Comparison of ENCODE assay signal across 28 mouse cellular contexts in genomic region chr3:109311875-109312274, GRCm38 (mm10). TPM values are rescaled to one million over a fixed set of nuclear protein-coding genes. Genes with fewer than 3 reads are reported as not detected.
DNase-seq lines count a peak whose midpoint lies in the region; ATAC-seq lines count a peak whose summit lies in the region.
"Had no signal": no experiment of that assay in that cellular context is flagged by ENCODE, and none has a peak within 500 bp of the region (broad histone marks: within the 10 kb centered on the region; RNA-seq: fewer than 3 reads in every experiment).

No protein-coding gene starts in this region.

- no peaks in the 10 kb centered on the region for H3K9me3 ChIP-seq in megakaryocyte, embryonic 14.5 days
- no peaks in the 10 kb centered on the region for H3K9me3 ChIP-seq in forebrain, embryonic 15.5 days
- H3K9me3 ChIP-seq: embryonic facial prominence, embryonic 10.5 days; embryonic facial prominence, embryonic 13.5 days; forebrain, embryonic 12.5 days; heart, embryonic 12.5 days; heart, embryonic 15.5 days had no signal

- no peaks in the 10 kb centered on the region for H3K27me3 ChIP-seq in megakaryocyte, embryonic 14.5 days (replicated peaks)
- H3K27me3 ChIP-seq in forebrain, embryonic 15.5 days = no peaks in the 10 kb centered on the region
- H3K27me3 ChIP-seq: embryonic facial prominence, embryonic 13.5 days; forebrain, embryonic 12.5 days; heart, embryonic 12.5 days; heart, embryonic 15.5 days had no signal

- no peak for DNase-seq in adrenal gland, adult 2 months
- DNase-seq: adrenal gland, postnatal 14 days; cerebellum, adult 11 months; cerebellum, adult 2 months; cerebellum, adult 9-11 months; cerebellum, postnatal 25 days; embryo, embryonic 11 days; gastrocnemius, postnatal 10 days; gastrocnemius, postnatal 36 days; heart, postnatal 10 days; heart, postnatal 36 days had no signal

- no peak overlapping the region for H3K27ac ChIP-seq in forebrain, embryonic 15.5 days (replicated peaks)
- H3K27ac ChIP-seq: embryonic facial prominence, embryonic 10.5 days; embryonic facial prominence, embryonic 13.5 days; forebrain, embryonic 12.5 days; heart, embryonic 15.5 days; hindbrain, embryonic 14.5 days; hindbrain, postnatal 0 days had no signal

- H3K4me1 ChIP-seq in megakaryocyte, embryonic 14.5 days = peaks cover 71% of the 10 kb centered on the region
- no peaks in the 10 kb centered on the region for H3K4me1 ChIP-seq in forebrain, embryonic 15.5 days
- H3K4me1 ChIP-seq: forebrain, embryonic 12.5 days had no signal

- no peak overlapping the region for H3K9ac ChIP-seq in forebrain, embryonic 15.5 days (replicated peaks)
- H3K9ac ChIP-seq: embryonic facial prominence, embryonic 13.5 days; forebrain, embryonic 12.5 days; heart, embryonic 12.5 days; heart, embryonic 15.5 days; hindbrain, embryonic 14.5 days had no signal

- no peak overlapping the region for H3K4me2 ChIP-seq in forebrain, embryonic 15.5 days (replicated peaks)
- H3K4me2 ChIP-seq: embryonic facial prominence, embryonic 13.5 days; forebrain, embryonic 12.5 days; heart, embryonic 12.5 days; heart, embryonic 15.5 days; hindbrain, embryonic 14.5 days had no signal

- H3K4me3 ChIP-seq in megakaryocyte, embryonic 14.5 days (replicated peaks) = peak overlapping the region; percentile 25
- no peak overlapping the region for H3K4me3 ChIP-seq in forebrain, embryonic 15.5 days
- H3K4me3 ChIP-seq: embryonic facial prominence, embryonic 10.5 days; embryonic facial prominence, embryonic 13.5 days; erythroblast, embryonic 14.5 days; forebrain, embryonic 12.5 days; heart, embryonic 12.5 days; heart, embryonic 15.5 days had no signal

- no peaks in the 10 kb centered on the region for H3K36me3 ChIP-seq in megakaryocyte, embryonic 14.5 days (replicated peaks; ENCODE audit: low read length)
- no peaks in the 10 kb centered on the region for H3K36me3 ChIP-seq in forebrain, embryonic 15.5 days
- H3K36me3 ChIP-seq: embryonic facial prominence, embryonic 10.5 days; embryonic facial prominence, embryonic 13.5 days; forebrain, embryonic 12.5 days; heart, embryonic 12.5 days; heart, embryonic 15.5 days had no signal

- 76% methylated on average over 3 of the region's 3 CpGs for WGBS in forebrain, embryonic 15.5 days

- ATAC-seq in megakaryocyte, adult 5-6 weeks (ENCODE audit: poor library complexity, severe bottlenecking) = no peak
- peak; percentile 51; the same call in 1 of the 2 replicates for ATAC-seq in common myeloid progenitor, adult 5-6 weeks (replicated peaks; ENCODE audit: low read depth, poor library complexity, severe bottlenecking)
- ATAC-seq in megakaryocyte progenitor cell, adult 5-6 weeks (replicated peaks; ENCODE audit: poor library complexity) = peak; percentile 42; the same call in 1 of the 2 replicates
- ATAC-seq in forebrain, embryonic 15.5 days (replicated peaks) = no peak
- ATAC-seq: CD4-positive, CD25-positive, alpha-beta regulatory T cell, adult 4 months; forebrain, embryonic 16.5 days; hindbrain, postnatal 0 days; inflammation-experienced regulatory T-cells, adult 6 months; intestine, embryonic 16.5 days had no signal

RNA-seq across cellular contexts. Expression of gene Vav3, which starts 28.6 kb away (rescaled TPM):
- polyA plus RNA-seq in megakaryocyte, embryonic 14.5 days (2012; ENCODE audit: insufficient read depth, low replicate concordance) = 6.5 and 13.9 TPM in 2 replicates
- total RNA-seq in megakaryocyte, adult 5-6 weeks (2015) = 44.2 and 49.7 TPM in 2 replicates
- total RNA-seq in megakaryocyte, adult 5-6 weeks (2017) = 60.9 and 67.8 TPM in 2 replicates
- 50.2 and 68.2 TPM in 2 replicates for total RNA-seq in common myeloid progenitor, adult 5-6 weeks (2017)
- 56.5 and 64.3 TPM in 2 replicates for total RNA-seq in megakaryocyte progenitor cell, adult 5-6 weeks (2015)
- total RNA-seq in megakaryocyte progenitor cell, adult 5-6 weeks (2017) = 62.2 and 78.0 TPM in 2 replicates
- polyA plus RNA-seq in forebrain, embryonic 15.5 days (2015; fragmentation: Nextera tagmentation; extraction: Ambion mirVana) = 6.2 and 6.6 TPM in 2 replicates
- total RNA-seq in adrenal gland, adult 2 months (2021) = 1 to 10 TPM; 3.6 to 4.9 TPM
- polyA plus RNA-seq in adrenal gland, adult 2 months (2012; rRNA removed) = 0.54 and 1.1 TPM in 2 replicates
- polyA plus RNA-seq: erythroblast, embryonic 14.5 days had no signal

Comparison
In these comparisons a context has a peak if more than half of its experiments do, and no peak if none do; other contexts are left out.
1. ATAC-seq: peak in common myeloid progenitor, adult 5-6 weeks (single experiment) and megakaryocyte progenitor cell, adult 5-6 weeks (single experiment); none in megakaryocyte, adult 5-6 weeks (single experiment) and forebrain, embryonic 15.5 days (single experiment).